Mouse (Mus musculus) brown adipose tissue, adult 24 weeks (tissue): ENCODE measurements around the gene Zfp13. TPM values are rescaled to one million over a fixed set of nuclear protein-coding genes. Genes with fewer than 3 reads are reported as not detected.
"Not testable (repeated sequence)": the region's sequence is repeated elsewhere in the genome, so short reads cannot be mapped to it uniquely, and the experiment has no call there.

Experiments
- H3K27ac ChIP-seq: fragments of 200-500 bp; replicated peaks from 2 replicates; pipeline ENCODE4 v1.5.1; 2012; ENCODE audit warnings: low read depth, mild to moderate bottlenecking, low read length
- H3K4me1 ChIP-seq: fragments of 200-500 bp; 2 replicates; pipeline ENCODE4 v1.6.1; 2012; ENCODE audit warnings: low read length, mixed read lengths; ENCODE audit not compliant: control insufficient read depth, insufficient read depth, insufficient read length
- H3K4me3 ChIP-seq: fragments of 200-500 bp; 2 replicates; pipeline ENCODE4 v1.5.1; 2012; ENCODE audit warnings: low read depth, mild to moderate bottlenecking, low read length, moderate library complexity; ENCODE audit not compliant: insufficient read depth
- polyA plus RNA-seq: library from polyadenylated mRNA; stranded (reverse); fragments of >200 nt; gene quantifications from 2 replicates; pipeline ENCODE4 v1.2.4, GENCODE M21; 2012; ENCODE audit not compliant: missing spikeins, insufficient read depth, insufficient read length

The Zfp13 gene
- polyA plus RNA-seq, 1 experiment: 3.7 TPM

- H3K4me3 ChIP-seq: no peak overlapping the region
These were observed 2.7 kb upstream of the Zfp13 start for GRCm38 (mm10) chr17:23601836-23602585.

DNA sequence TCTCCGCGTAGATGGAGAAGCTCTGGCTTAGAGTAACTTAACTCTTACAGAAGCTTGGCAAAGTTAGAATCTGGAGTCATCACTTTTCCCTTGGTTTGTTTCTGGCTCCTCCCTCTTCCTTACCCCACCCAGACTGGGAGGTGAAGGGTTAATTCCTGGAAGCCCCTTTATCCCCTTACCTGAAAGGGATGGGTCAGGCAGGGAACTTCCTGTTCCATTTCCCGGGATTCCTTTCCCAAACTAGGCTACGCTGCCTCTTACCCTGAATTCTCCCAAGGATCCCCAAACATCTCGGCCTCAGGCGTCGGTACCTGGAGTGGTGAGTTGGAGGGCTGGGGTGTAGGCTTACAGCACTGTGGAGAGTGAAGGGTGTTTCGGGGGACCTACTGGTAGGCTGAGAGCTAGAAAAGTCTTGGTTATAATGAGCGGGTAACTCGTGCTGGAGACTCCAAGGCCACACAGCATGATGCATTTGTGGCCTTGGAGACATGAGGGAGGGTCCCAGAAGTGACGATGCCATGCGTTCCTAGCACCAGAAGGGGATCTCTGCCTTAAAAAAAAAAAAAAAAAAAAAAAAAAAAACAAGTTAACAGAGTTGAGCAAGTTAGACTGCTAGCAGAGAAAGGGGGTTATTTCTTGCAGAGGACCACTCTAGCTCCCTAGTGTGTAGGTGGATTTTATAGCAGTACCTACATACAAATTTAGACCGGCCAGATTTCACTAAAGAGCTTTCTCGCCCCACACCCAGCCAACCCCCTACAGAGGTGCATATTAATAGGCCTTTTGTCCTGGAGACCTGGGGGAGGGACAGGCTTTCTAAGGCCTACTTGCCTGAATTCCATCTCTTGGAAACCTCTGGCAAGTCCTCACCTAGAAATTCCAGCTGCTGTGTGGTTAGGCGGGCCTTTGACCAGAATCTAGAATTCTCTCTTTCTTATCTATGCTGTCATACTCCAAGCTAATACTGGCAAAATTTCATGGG lies 1.6 kb upstream of the Zfp13 start, which contains the start of gene Zscan10:
Gene Zscan10 (plus strand): TSS at position 216 of the 982 bp plus-strand sequence.
- Histone ChIP-seq H3K4me1 (0 out of 2 replicates have a peak, but pooled peaks cover 3% of the 10 kb centered on the region), H3K4me3 (0 out of 2 replicates have a peak within 1 kb of the TSS, but pooled peaks have one; percentile 67), H3K27ac (0 out of 2 replicates have a peak within 1 kb of the TSS, but pooled peaks have one; percentile 5)

More at GRCm38 (mm10) chr17:23601836-23602585, 2.7 kb upstream of the Zfp13 start:
- Histone ChIP-seq H3K27ac (no peak overlapping the region), H3K4me1 (0 out of 2 replicates have a peak, but pooled peaks cover 3% of the 10 kb centered on the region)

DNA sequence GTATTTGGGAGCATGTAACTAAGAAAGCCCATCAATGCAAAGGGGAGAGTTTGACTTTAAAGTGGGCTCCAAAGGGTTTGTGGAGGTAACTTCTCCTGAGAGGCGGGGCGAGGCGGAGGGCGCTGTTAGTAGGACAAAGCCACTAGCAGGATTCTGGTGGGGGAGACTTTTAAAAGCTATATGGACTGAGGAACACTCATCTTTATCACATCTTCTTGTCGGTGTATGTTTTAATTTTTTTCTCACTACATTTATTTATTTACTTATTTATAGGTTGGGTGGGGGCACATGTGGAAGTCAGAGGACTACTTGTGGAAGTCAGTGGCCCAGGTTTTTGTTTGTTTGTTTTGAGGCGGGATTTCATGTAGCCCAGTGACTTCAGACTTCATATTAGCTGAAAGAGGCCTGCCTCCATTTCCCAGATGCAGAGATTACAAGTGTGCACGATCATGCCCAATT lies 347 bp upstream of the Zfp13 start:
- H3K4me1 ChIP-seq: 0 out of 2 replicates have a peak, but pooled peaks cover 3% of the 10 kb centered on the region
- H3K27ac ChIP-seq: peak overlapping the region; percentile 88
- peak overlapping the region; percentile 67 for H3K4me3 ChIP-seq

DNA sequence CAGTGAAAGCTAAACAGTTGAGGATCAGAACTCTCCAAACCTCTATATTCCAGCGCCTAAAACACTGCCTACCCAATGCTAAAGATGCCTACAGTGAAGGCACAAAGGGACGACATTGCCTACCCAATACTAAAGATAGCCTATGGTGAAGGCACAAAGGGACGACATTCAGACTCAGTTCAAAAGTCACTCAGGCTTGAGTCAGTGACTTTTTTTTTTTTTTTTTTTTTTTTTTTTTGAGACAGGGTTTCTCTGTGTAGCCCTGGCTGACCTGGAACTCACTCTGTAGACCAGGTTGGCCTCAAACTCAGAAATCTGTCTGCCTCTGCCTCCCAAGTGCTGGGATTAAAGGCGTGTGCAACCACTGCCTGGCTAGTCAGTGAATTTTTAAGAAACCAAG lies 4.1 kb downstream of the Zfp13 start:
- not testable (repeated sequence) for H3K4me3 ChIP-seq, H3K4me1 ChIP-seq, H3K27ac ChIP-seq

GRCm38 (mm10) chr17:23592926-23593300 lies 6.4 kb downstream of the Zfp13 start:
- H3K27ac ChIP-seq: 0 out of 2 replicates have a peak overlapping the region, but pooled peaks have one; percentile 9
- H3K4me1 ChIP-seq: no peaks in the 10 kb centered on the region; the same call in 1 of the 2 replicates

DNA sequence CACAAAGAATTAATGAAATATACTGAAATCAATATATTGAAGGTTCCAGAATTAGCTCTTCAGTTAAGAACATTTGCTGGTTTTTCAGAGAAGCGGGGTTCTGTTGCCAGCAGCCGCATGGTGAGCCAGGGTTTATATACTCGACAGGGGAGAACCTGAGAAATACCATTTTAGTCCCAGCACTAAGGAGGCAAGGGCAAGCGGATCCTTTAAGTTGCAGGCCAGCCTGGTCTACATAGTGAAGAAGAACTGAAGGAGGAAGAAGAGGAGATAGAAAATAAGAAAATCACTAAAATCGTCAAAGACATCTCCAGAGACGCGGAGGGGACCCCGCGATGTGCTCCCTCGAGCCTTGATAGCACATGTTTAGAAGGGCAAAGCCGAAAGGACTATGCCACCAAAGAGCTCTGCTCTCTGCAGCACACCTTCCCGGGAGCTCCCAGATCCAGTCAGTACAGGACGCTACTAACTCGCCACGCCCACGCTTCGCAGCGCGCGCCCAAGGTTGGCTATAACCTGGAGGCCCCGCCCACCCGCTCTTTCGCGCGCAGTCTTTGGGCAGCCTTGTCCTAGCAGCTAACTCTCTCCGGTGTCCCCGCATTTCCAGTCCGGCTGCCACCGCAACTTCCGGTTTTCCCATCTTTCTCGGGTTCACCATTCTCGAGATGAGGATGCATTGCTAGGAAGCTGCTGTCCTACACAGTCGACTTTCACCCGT lies 6.9 kb downstream of the Zfp13 start:
- peak overlapping the region; percentile 72 for H3K4me3 ChIP-seq
- no peaks in the 10 kb centered on the region; the same call in 1 of the 2 replicates for H3K4me1 ChIP-seq
- 0 out of 2 replicates have a peak overlapping the region, but pooled peaks have one; percentile 9 for H3K27ac ChIP-seq

More at GRCm38 (mm10) chr17:23592926-23593300, 6.4 kb downstream of the Zfp13 start:
- H3K4me3 ChIP-seq: peak overlapping the region; percentile 72

- H3K27ac ChIP-seq: no peak overlapping the region
These were observed 12.0 kb downstream of the Zfp13 start for GRCm38 (mm10) chr17:23587253-23587652.

GRCm38 (mm10) chr17:23585721-23586491 lies 13.4 kb downstream of the Zfp13 start:
- no peak overlapping the region for H3K27ac ChIP-seq
- peaks cover 5% of the 10 kb centered on the region; the same call in 1 of the 2 replicates for H3K4me1 ChIP-seq
- peak overlapping the region; percentile 64 for H3K4me3 ChIP-seq

More at GRCm38 (mm10) chr17:23587253-23587652, 12.0 kb downstream of the Zfp13 start:
- Histone ChIP-seq H3K4me1 (peaks cover 5% of the 10 kb centered on the region; the same call in 1 of the 2 replicates), H3K4me3 (no peak overlapping the region)

- peak overlapping the region; percentile 64; the same call in 1 of the 2 replicates for H3K4me3 ChIP-seq
- peaks cover 5% of the 10 kb centered on the region; the same call in 1 of the 2 replicates for H3K4me1 ChIP-seq
- no peak overlapping the region for H3K27ac ChIP-seq
These were observed 14.5 kb downstream of the Zfp13 start for GRCm38 (mm10) chr17:23584786-23585185.

DNA sequence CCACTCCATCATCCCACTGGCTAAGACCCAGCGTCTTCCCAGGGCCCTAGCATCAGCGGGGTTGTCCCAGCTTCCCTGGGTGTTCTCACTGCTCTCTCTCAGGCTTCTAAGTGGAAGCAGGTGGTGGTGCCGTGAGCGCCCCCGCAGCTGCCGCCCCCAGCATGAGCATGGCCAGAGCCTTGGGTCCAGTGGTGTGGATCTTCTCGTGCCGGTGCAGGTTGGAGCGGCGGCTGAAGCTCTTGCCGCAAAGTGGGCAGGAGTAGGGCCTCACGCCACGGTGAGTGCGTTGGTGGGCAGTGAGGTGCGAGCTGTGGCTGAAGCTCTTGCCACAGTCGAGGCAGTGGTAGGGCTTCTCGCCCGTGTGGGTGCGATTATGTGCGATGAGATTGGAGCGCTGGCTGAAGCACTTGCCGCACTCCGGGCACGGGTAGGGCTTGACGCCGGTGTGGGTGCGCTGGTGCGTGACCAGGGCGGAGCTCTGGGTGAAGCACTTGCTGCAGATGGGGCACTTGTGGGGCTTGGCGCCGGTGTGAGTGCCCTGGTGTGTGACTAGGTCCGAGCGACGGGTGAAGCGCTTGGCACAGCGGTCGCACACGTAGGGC lies 23.2 kb downstream of the Zfp13 start:
- no peak overlapping the region for H3K27ac ChIP-seq
- no peak overlapping the region for H3K4me3 ChIP-seq
- no peaks in the 10 kb centered on the region for H3K4me1 ChIP-seq

- H3K27ac ChIP-seq: no peak overlapping the region
- H3K4me3 ChIP-seq: no peak overlapping the region
- no peaks in the 10 kb centered on the region for H3K4me1 ChIP-seq
These were observed 25.2 kb downstream of the Zfp13 start for GRCm38 (mm10) chr17:23574130-23574529.

DNA sequence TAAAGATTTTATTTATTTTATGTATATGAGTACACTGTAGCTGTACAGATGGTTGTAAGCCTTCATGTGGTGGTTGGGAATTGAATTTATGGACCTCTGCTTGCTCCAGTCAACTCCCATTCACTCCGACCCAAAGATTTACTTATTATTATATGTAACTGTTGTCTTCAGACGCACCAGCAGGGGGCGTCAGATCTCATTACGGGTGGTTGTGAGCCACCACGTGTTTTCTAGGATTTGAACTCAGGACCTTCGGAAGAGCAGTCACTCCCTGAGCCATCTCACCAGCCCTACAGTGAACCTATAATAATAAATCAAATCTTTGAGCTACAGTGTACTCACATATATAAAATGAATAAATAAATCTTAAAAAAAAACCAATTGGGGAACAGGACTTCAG lies 27.2 kb downstream of the Zfp13 start:
- H3K27ac ChIP-seq: no peak overlapping the region
- H3K4me1 ChIP-seq: no peaks in the 10 kb centered on the region
- H3K4me3 ChIP-seq: no peak overlapping the region

- H3K4me3 ChIP-seq: no peak overlapping the region
- no peaks in the 10 kb centered on the region for H3K4me1 ChIP-seq
- no peak overlapping the region for H3K27ac ChIP-seq
These were observed 28.2 kb downstream of the Zfp13 start for GRCm38 (mm10) chr17:23571084-23571483.
